Mouse (Mus musculus): Measurements from ENCODE around the gene Ttf1. TPM values are rescaled to one million over a fixed set of nuclear protein-coding genes. Genes with fewer than 3 reads are reported as not detected.
"Not testable (repeated sequence)": the region's sequence is repeated elsewhere in the genome, so short reads cannot be mapped to it uniquely, and the experiment has no call there.

Ttf1 gene
- polyA plus RNA-seq, 1 experiment from 2014 or later: 8.0 TPM

DNA sequence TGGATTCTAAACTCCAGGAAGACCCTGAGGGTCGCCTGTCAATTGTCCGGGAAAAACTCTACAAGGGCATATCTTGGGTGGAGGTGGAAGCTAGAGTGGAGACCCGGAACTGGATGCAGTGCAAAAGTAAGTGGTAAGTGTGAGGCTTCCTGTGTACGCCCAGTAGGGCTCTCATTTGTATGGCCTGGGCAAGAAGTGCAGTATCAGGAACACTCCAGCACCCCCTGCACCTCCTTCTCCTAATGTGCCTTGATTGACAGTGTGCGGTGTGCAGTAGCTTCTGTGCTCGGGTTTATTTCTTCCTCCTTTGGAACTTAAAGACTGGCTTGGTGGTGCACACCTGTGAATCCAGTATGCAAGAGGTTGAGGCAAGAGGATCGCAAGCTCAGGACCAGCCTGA is 14.6 kb downstream of the Ttf1 start:
- H3K4me1 ChIP-seq: no peaks in the 10 kb centered on the region
- 97% methylated on average over 7 of the region's 7 CpGs for WGBS
- H3K4me3 ChIP-seq: no peak overlapping the region
- H3K36me3 ChIP-seq (replicated peaks): peaks cover 49% of the 10 kb centered on the region
- no peaks in the 10 kb centered on the region for H3K9me3 ChIP-seq
- no peak overlapping the region for H3K27ac ChIP-seq
- no peak for ATAC-seq (replicated peaks)
- no peaks in the 10 kb centered on the region for H3K27me3 ChIP-seq (replicated peaks)
- H3K4me2 ChIP-seq: no peak overlapping the region
- no peak overlapping the region for H3K9ac ChIP-seq

- Histone ChIP-seq H3K9ac (no peak overlapping the region), H3K27ac (no peak overlapping the region), H3K9me3 (no peaks in the 10 kb centered on the region), H3K36me3 (replicated peaks) (peaks cover 46% of the 10 kb centered on the region), H3K4me1 (no peaks in the 10 kb centered on the region), H3K27me3 (replicated peaks) (no peaks in the 10 kb centered on the region), H3K4me3 (no peak overlapping the region), H3K4me2 (no peak overlapping the region)
- 91% methylated on average over 11 of the region's 11 CpGs for WGBS
- ATAC-seq (replicated peaks): no peak
Measured at GRCm38 (mm10) chr2:29075331-29076070, 15.4 kb downstream of the Ttf1 start.

DNA sequence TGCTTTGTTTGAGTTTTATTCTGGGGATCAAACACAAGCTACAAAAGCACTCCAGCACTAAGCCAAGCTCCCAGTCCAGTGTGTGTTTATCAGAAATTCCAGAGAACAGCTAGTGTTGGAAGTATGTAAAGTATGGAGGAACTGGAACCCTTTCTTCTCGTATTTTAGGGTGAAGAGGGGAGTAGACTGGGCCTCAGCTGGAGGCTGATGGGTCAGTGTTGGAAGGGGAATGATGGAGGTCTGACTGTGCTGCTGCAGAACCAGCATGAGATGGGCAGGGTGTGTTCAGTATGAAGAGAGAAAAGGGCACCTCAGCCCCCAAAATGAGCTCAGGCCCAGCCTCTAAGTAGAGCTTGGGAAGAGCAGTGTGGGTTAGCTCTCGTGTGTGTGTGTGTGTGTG is 16.2 kb downstream of the Ttf1 start:
- Histone ChIP-seq H3K36me3 (replicated peaks) (peaks cover 48% of the 10 kb centered on the region), H3K27me3 (replicated peaks) (no peaks in the 10 kb centered on the region), H3K27ac (no peak overlapping the region), H3K4me3 (no peak overlapping the region), H3K4me2 (no peak overlapping the region), H3K9ac (no peak overlapping the region), H3K4me1 (no peaks in the 10 kb centered on the region), H3K9me3 (no peaks in the 10 kb centered on the region)
- 98% methylated on average over 2 of the region's 2 CpGs for WGBS
- ATAC-seq (replicated peaks): no peak

- Histone ChIP-seq H3K27ac (no peak overlapping the region), H3K4me2 (no peak overlapping the region), H3K4me1 (no peaks in the 10 kb centered on the region), H3K27me3 (replicated peaks) (no peaks in the 10 kb centered on the region), H3K9ac (no peak overlapping the region), H3K4me3 (no peak overlapping the region), H3K36me3 (replicated peaks) (peaks cover 70% of the 10 kb centered on the region), H3K9me3 (no peaks in the 10 kb centered on the region)
- ATAC-seq (replicated peaks): no peak
- 76% methylated on average over 3 of the region's 3 CpGs for WGBS
Measured at GRCm38 (mm10) chr2:29081965-29082364, 21.9 kb downstream of the Ttf1 start.

- 97% methylated on average over 7 of the region's 7 CpGs for WGBS
- Histone ChIP-seq H3K36me3 (replicated peaks) (peaks cover 45% of the 10 kb centered on the region), H3K9me3 (no peaks in the 10 kb centered on the region), H3K4me3 (no peak overlapping the region), H3K4me1 (no peaks in the 10 kb centered on the region), H3K27me3 (replicated peaks) (no peaks in the 10 kb centered on the region), H3K27ac (no peak overlapping the region), H3K4me2 (no peak overlapping the region), H3K9ac (no peak overlapping the region)
- ATAC-seq (replicated peaks): no peak
Measured at GRCm38 (mm10) chr2:29086026-29086425, 26.0 kb downstream of the Ttf1 start.

DNA sequence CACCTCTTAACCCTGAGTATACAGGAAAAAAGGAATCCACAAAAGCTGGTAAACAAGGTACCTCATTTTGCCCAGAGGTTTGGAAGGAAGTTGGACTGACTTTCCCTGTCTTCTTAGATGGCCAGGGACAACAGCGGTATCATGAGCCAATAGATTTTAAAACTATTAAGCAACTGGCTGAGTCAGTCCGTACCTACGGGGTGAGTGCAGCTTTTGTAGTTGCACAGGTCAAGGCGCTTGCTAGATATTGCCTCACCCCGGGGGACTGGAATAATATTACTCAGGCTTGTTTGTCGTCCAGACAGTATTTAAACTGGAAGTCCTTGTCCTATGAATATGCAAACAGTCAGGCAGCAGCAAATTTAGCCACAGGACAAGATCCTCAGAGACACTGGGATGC is 29.2 kb downstream of the Ttf1 start:
- H3K4me3 ChIP-seq; H3K9ac ChIP-seq; H3K9me3 ChIP-seq; H3K4me2 ChIP-seq; H3K27me3 ChIP-seq (replicated peaks); H3K4me1 ChIP-seq; H3K27ac ChIP-seq; ATAC-seq (replicated peaks): not testable (repeated sequence)
- WGBS: 76% methylated on average over 6 of the region's 6 CpGs
- peaks cover 24% of the 10 kb centered on the region for H3K36me3 ChIP-seq (replicated peaks)

DNA sequence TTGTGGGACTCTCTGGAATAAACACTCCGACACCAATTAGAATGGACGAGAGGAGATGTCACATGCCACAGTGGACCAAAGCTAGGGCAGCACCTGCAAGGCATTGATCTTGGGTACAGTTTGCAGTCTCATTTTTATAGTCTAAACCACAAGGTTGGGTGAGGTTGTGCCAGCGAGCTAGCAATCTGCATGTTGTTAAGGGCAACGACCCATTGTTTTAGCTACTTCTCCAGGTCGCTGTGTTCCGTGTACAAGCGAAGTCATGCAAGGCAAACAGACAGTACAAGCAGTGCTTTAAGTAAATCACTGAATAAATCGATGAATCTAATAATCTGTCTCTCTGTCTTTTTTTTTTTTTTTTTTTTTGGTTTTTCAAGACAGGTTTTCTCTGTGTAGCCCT is 35.6 kb downstream of the Ttf1 start:
- no peak overlapping the region for H3K9ac ChIP-seq
- no peak for ATAC-seq (replicated peaks)
- no peaks in the 10 kb centered on the region for H3K27me3 ChIP-seq (replicated peaks)
- H3K9me3 ChIP-seq: no peaks in the 10 kb centered on the region
- H3K4me2 ChIP-seq: no peak overlapping the region
- no peak overlapping the region for H3K27ac ChIP-seq
- H3K4me1 ChIP-seq: no peaks in the 10 kb centered on the region
- no peaks in the 10 kb centered on the region for H3K36me3 ChIP-seq (replicated peaks)
- WGBS: 90% methylated on average over 8 of the region's 8 CpGs
- H3K4me3 ChIP-seq: no peak overlapping the region

DNA sequence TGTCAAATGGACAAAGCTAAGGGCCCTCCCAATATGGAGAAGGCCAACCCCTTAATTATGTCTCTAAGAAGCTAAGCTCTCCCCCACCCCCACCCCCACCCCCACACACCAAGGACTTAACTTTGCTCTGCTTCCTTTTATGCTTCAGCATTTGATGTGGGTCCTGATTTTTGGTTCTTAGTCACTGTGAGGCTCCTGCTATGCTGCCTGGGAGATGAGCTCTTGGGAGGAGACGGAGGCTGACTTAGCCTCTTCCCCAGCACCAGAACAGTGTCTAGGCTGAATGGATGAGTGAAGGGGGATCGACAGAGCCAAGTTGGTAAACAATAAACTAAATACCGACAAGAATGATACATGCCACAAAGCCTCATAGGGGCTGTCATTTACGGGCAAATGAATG is 36.7 kb downstream of the Ttf1 start:
- Histone ChIP-seq H3K4me2 (no peak overlapping the region), H3K9ac (no peak overlapping the region), H3K36me3 (replicated peaks) (no peaks in the 10 kb centered on the region), H3K4me1 (no peaks in the 10 kb centered on the region), H3K27ac (no peak overlapping the region), H3K27me3 (replicated peaks) (no peaks in the 10 kb centered on the region), H3K4me3 (no peak overlapping the region), H3K9me3 (no peaks in the 10 kb centered on the region)
- WGBS: 37% methylated on average over 4 of the region's 4 CpGs
- no peak for ATAC-seq (replicated peaks)

DNA sequence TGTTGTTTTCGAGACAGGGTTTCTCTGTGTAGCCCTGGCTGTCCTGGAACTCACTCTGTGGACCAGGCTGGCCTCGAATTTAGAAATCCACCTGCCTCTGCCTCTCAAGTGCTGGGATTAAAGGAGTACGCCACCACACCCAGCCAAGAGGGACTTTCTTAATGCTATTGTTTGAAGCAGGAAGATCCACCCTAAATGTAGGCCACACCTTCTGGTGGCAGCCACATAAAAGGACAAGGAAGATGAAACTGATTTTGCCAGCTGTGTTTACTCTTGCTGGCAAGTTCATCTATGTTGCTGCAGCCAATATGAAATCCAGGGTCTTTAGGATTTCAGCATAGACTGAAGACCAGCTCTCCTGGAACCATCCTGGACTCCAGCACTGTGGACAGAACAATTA is 37.4 kb downstream of the Ttf1 start:
- WGBS: 92% methylated on average over 3 of the region's 3 CpGs
- H3K36me3 ChIP-seq (replicated peaks): no peaks in the 10 kb centered on the region
- no peak overlapping the region for H3K4me3 ChIP-seq
- H3K27ac ChIP-seq: no peak overlapping the region
- no peak overlapping the region for H3K9ac ChIP-seq
- ATAC-seq (replicated peaks): no peak
- H3K4me1 ChIP-seq: no peaks in the 10 kb centered on the region
- no peak overlapping the region for H3K4me2 ChIP-seq
- no peaks in the 10 kb centered on the region for H3K9me3 ChIP-seq
- H3K27me3 ChIP-seq (replicated peaks): no peaks in the 10 kb centered on the region

DNA sequence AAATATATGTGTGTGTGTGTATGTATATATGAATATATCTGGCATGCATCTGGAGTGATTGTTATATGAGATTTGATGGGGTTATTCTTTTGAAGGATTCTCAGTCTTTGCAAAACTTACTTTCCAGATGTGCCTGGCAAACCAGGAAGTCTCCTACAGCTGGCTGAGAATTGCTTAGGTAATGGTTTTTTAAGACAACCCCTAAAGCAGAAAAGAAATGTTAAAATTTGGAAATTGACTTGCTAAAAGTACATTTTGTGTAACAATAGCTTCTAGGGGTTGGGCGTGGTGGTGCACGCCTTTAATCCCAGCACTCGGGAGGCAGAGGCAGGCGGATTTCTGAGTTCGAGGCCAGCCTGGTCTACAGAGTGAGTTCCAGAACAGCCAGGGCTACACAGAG is 37.9 kb downstream of the Ttf1 start:
- WGBS: 95% methylated on average over 5 of the region's 5 CpGs
- H3K27me3 ChIP-seq (replicated peaks); H3K4me1 ChIP-seq; H3K36me3 ChIP-seq (replicated peaks); ATAC-seq (replicated peaks); H3K9ac ChIP-seq; H3K4me2 ChIP-seq; H3K27ac ChIP-seq; H3K9me3 ChIP-seq; H3K4me3 ChIP-seq: not testable (repeated sequence)

- H3K4me3 ChIP-seq: no peak overlapping the region
- no peaks in the 10 kb centered on the region for H3K36me3 ChIP-seq (replicated peaks)
- H3K4me1 ChIP-seq: no peaks in the 10 kb centered on the region
- ATAC-seq (replicated peaks): no peak
- 74% methylated on average over 8 of the region's 8 CpGs for WGBS
- no peaks in the 10 kb centered on the region for H3K27me3 ChIP-seq (replicated peaks)
- H3K9me3 ChIP-seq: no peaks in the 10 kb centered on the region
- H3K4me2 ChIP-seq: no peak overlapping the region
- no peak overlapping the region for H3K9ac ChIP-seq
- no peak overlapping the region for H3K27ac ChIP-seq
Measured at GRCm38 (mm10) chr2:29098786-29099185, 38.7 kb downstream of the Ttf1 start.

DNA sequence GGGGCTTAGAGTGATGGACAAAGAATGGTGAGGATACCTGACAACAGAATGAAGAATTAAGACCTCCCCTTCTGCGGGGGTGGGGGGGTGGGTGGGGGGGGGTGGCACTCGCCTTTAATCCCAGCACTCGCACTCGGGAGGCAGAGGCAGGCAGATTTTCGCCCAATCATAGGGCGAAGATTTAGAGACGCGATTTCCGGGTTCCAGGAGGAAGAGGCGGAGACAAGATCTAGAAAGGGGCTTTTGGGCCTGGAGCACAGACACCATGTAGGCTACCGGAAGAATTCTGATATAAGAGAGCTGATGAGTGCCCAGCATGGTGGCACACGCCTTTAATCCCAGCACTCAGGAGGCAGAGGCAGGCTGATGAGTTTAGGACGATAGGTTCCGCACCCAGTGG is 39.6 kb downstream of the Ttf1 start:
- Histone ChIP-seq H3K36me3 (replicated peaks) (no peaks in the 10 kb centered on the region), H3K27ac (no peak overlapping the region), H3K4me2 (no peak overlapping the region), H3K4me1 (no peaks in the 10 kb centered on the region), H3K4me3 (no peak overlapping the region), H3K9me3 (no peaks in the 10 kb centered on the region), H3K27me3 (replicated peaks) (no peaks in the 10 kb centered on the region), H3K9ac (no peak overlapping the region)
- 89% methylated on average over 14 of the region's 14 CpGs for WGBS
- no peak for ATAC-seq (replicated peaks)

DNA sequence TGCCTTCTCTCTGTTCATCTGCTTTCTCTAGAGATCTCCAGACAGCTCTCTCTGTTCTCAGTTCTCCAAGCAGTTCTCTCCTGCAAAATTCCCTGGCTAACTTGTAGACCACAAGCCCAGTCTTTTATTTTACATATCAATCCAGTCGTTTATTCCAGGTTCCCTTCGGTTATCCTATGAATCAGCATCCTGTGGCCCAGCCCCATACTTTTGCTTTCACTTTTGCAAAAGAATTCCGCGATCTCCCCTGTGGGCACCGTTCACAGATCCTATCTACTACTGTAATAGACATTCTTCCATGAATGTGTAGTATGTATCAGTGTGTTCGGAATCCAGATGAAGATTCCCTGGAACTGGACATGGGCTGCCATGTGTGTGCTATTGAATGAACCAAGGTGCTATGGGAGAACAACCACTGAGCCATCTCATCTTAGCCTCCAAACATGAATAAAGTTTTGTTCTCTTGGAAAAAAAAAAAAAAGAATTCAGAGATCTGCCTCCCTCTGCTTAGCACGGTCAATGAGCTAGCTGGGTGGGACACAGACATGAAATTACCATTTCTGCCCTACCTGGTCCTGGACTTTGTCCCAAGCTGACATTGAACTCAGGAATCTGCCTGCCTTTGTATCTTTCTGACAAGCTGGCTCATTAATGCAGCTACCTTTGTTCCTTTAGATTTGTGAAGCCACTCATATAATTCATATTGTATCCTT is 40.9 kb downstream of the Ttf1 start:
- Histone ChIP-seq H3K9ac (no peak overlapping the region), H3K4me3 (no peak overlapping the region), H3K27me3 (replicated peaks) (no peaks in the 10 kb centered on the region), H3K4me1 (no peaks in the 10 kb centered on the region), H3K4me2 (no peak overlapping the region), H3K9me3 (no peaks in the 10 kb centered on the region), H3K27ac (no peak overlapping the region), H3K36me3 (replicated peaks) (no peaks in the 10 kb centered on the region)
- no peak for ATAC-seq (replicated peaks)
- 76% methylated on average over 7 of the region's 7 CpGs for WGBS

All from midbrain, embryonic 15.5 days (tissue).